Comparison of ENCODE assay signal across 22 mouse cellular contexts in the genomic region with DNA sequence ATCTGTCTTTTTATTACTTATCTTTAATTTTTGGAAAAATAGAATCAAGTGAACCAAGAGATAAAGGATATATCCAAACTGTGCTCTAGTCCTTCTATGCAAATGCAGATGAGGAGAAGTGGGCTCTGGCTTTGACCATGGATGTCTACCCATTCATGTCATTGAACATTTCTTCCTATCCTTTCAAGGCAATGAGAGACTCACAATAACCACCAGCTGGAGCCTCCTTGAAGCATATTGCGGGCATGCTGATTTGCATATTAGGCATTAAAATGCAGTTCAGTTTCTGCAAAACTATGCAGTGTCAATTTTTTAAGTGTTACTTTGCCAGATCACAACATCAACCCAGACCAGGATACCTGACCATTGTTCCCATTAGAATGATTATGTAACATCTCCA. TPM values are rescaled to one million over a fixed set of nuclear protein-coding genes. Genes with fewer than 3 reads are reported as not detected.
DNase-seq lines count a peak whose midpoint lies in the region; ATAC-seq and TF ChIP-seq lines count a peak whose summit lies in the region.
"Had no signal": no experiment of that assay in that cellular context is flagged by ENCODE, and none has a peak within 500 bp of the region (broad histone marks: within the 10 kb centered on the region; RNA-seq: fewer than 3 reads in every experiment).

No protein-coding gene starts in this region.

- no peak for DNase-seq in forebrain, embryonic 11.5 days (ENCODE audit: low spot score)
- DNase-seq in layer of hippocampus, adult 2 months (ENCODE audit: low spot score in 2 of 2) = peak in 1 of 2 experiments; percentile 10
- no peak for DNase-seq in layer of hippocampus, postnatal 10 days (ENCODE audit: low spot score in 2 of 2)
- DNase-seq in midbrain, embryonic 14.5 days = peak; percentile 2
- no peak for DNase-seq in spleen, postnatal 4 days (ENCODE audit: low spot score in 2 of 2)
- no peak for DNase-seq in kidney, postnatal 25 days
- DNase-seq: adrenal gland, postnatal 10 days; B cell, adult 2 months; cerebellum, adult 18-20 months; cerebellum, adult 9-11 months; cerebellum, postnatal 36 days; gastrocnemius, adult 2 months; gastrocnemius, postnatal 25 days; heart, postnatal 36 days had no signal

- TF ChIP-seq CTCF in layer of hippocampus, adult 2 months (conservative IDR thresholded peaks at IDR 0.05) = no peak

- no peak overlapping the region for H3K4me2 ChIP-seq in forebrain, embryonic 12.5 days
- H3K4me2 ChIP-seq in forebrain, embryonic 11.5 days (ENCODE audit: low read depth, low read length, severe bottlenecking) = no peak overlapping the region
- H3K4me2 ChIP-seq in midbrain, embryonic 14.5 days (ENCODE audit: low read length) = no peak overlapping the region
- H3K4me2 ChIP-seq in midbrain, embryonic 15.5 days = no peak overlapping the region
- H3K4me2 ChIP-seq: embryonic facial prominence, embryonic 13.5 days; heart, embryonic 13.5 days; hindbrain, embryonic 15.5 days had no signal

- H3K4me1 ChIP-seq in forebrain, embryonic 12.5 days = no peaks in the 10 kb centered on the region; the same call in 1 of the 2 replicates
- H3K4me1 ChIP-seq in forebrain, embryonic 11.5 days (replicated peaks; ENCODE audit: control insufficient read depth, insufficient read depth, low read length) = no peaks in the 10 kb centered on the region
- no peaks in the 10 kb centered on the region for H3K4me1 ChIP-seq in midbrain, embryonic 14.5 days (ENCODE audit: control insufficient read depth, insufficient read depth, low read length)
- H3K4me1 ChIP-seq in midbrain, embryonic 15.5 days = no peaks in the 10 kb centered on the region
- H3K4me1 ChIP-seq: embryonic facial prominence, embryonic 13.5 days; heart, embryonic 13.5 days; hindbrain, embryonic 15.5 days had no signal

- no peaks in the 10 kb centered on the region for H3K36me3 ChIP-seq in forebrain, embryonic 12.5 days (replicated peaks)
- no peaks in the 10 kb centered on the region for H3K36me3 ChIP-seq in forebrain, embryonic 11.5 days (ENCODE audit: control insufficient read depth, insufficient read depth, low read length)
- no peaks in the 10 kb centered on the region for H3K36me3 ChIP-seq in midbrain, embryonic 14.5 days (ENCODE audit: control insufficient read depth, insufficient read depth, low read length)
- no peaks in the 10 kb centered on the region for H3K36me3 ChIP-seq in midbrain, embryonic 15.5 days (replicated peaks)
- H3K36me3 ChIP-seq: embryonic facial prominence, embryonic 13.5 days; G1E; heart, embryonic 13.5 days; hindbrain, embryonic 15.5 days had no signal

- no peaks in the 10 kb centered on the region for H3K27me3 ChIP-seq in forebrain, embryonic 12.5 days
- H3K27me3 ChIP-seq in forebrain, embryonic 11.5 days (ENCODE audit: control insufficient read depth, insufficient read depth, low read length) = no peaks in the 10 kb centered on the region
- no peaks in the 10 kb centered on the region for H3K27me3 ChIP-seq in midbrain, embryonic 14.5 days (ENCODE audit: control insufficient read depth, insufficient read depth, low read length)
- no peaks in the 10 kb centered on the region for H3K27me3 ChIP-seq in midbrain, embryonic 15.5 days (replicated peaks)
- H3K27me3 ChIP-seq: embryonic facial prominence, embryonic 13.5 days; heart, embryonic 13.5 days; hindbrain, embryonic 15.5 days had no signal

- no peaks in the 10 kb centered on the region for H3K9me3 ChIP-seq in forebrain, embryonic 12.5 days
- H3K9me3 ChIP-seq in forebrain, embryonic 11.5 days (ENCODE audit: control insufficient read depth, low read length) = no peaks in the 10 kb centered on the region
- no peaks in the 10 kb centered on the region for H3K9me3 ChIP-seq in midbrain, embryonic 14.5 days (ENCODE audit: control insufficient read depth, low read length)
- H3K9me3 ChIP-seq in midbrain, embryonic 15.5 days = no peaks in the 10 kb centered on the region
- H3K9me3 ChIP-seq: embryonic facial prominence, embryonic 13.5 days; heart, embryonic 13.5 days; hindbrain, embryonic 15.5 days had no signal

- H3K4me3 ChIP-seq in forebrain, embryonic 12.5 days (replicated peaks) = no peak overlapping the region
- H3K4me3 ChIP-seq in forebrain, embryonic 11.5 days (ENCODE audit: low read depth, low read length) = no peak overlapping the region
- peak overlapping the region; percentile 54 for H3K4me3 ChIP-seq in layer of hippocampus, adult 2 months
- no peak overlapping the region for H3K4me3 ChIP-seq in midbrain, embryonic 14.5 days (replicated peaks; ENCODE audit: low read depth, low read length)
- H3K4me3 ChIP-seq in midbrain, embryonic 15.5 days = no peak overlapping the region
- H3K4me3 ChIP-seq: embryonic facial prominence, embryonic 13.5 days; gastrocnemius, adult 2 months; heart, embryonic 13.5 days; hindbrain, embryonic 15.5 days had no signal

- peak; percentile 28; the same call in 1 of the 2 replicates for ATAC-seq in forebrain, embryonic 12.5 days (ENCODE audit: low FRiP score)
- no peak for ATAC-seq in forebrain, embryonic 11.5 days (replicated peaks; ENCODE audit: low FRiP score)
- ATAC-seq in midbrain, embryonic 14.5 days (ENCODE audit: low FRiP score, low TSS enrichment) = no peak
- ATAC-seq in midbrain, embryonic 15.5 days (replicated peaks) = no peak
- ATAC-seq: CD4-positive, CD25-positive, alpha-beta regulatory T cell, adult 4 months had no signal

- WGBS in forebrain, embryonic 12.5 days = 56% methylated on average over 1 of the region's 1 CpGs
- 62% methylated on average over 1 of the region's 1 CpGs for WGBS in forebrain, embryonic 11.5 days
- WGBS in midbrain, embryonic 14.5 days = 39% methylated on average over 1 of the region's 1 CpGs
- 27% methylated on average over 1 of the region's 1 CpGs for WGBS in midbrain, embryonic 15.5 days

- no peak overlapping the region for H3K9ac ChIP-seq in forebrain, embryonic 12.5 days
- no peak overlapping the region for H3K9ac ChIP-seq in forebrain, embryonic 11.5 days (ENCODE audit: low read length)
- no peak overlapping the region for H3K9ac ChIP-seq in midbrain, embryonic 14.5 days (replicated peaks; ENCODE audit: low read length)
- H3K9ac ChIP-seq in midbrain, embryonic 15.5 days = no peak overlapping the region
- H3K9ac ChIP-seq: embryonic facial prominence, embryonic 13.5 days; heart, embryonic 13.5 days; hindbrain, embryonic 15.5 days had no signal

- H3K27ac ChIP-seq in forebrain, embryonic 12.5 days = no peak overlapping the region
- H3K27ac ChIP-seq in forebrain, embryonic 11.5 days (ENCODE audit: low read depth, low read length) = no peak overlapping the region
- peak overlapping the region; percentile 91 for H3K27ac ChIP-seq in layer of hippocampus, adult 2 months
- H3K27ac ChIP-seq in midbrain, embryonic 14.5 days (replicated peaks; ENCODE audit: low read depth, low read length) = no peak overlapping the region
- no peak overlapping the region for H3K27ac ChIP-seq in midbrain, embryonic 15.5 days
- H3K27ac ChIP-seq: embryonic facial prominence, embryonic 13.5 days; gastrocnemius, adult 2 months; heart, embryonic 13.5 days; hindbrain, embryonic 15.5 days had no signal

RNA-seq across cellular contexts. Expression of gene Slco1c1, which starts 1.6 kb away (rescaled TPM):
- 1.0 and 1.3 TPM in 2 replicates for polyA plus RNA-seq in forebrain, embryonic 12.5 days (2016; fragmentation: Nextera tagmentation; extraction: Ambion mirVana)
- 0.39 and 1.1 TPM in 2 replicates for polyA plus RNA-seq in forebrain, embryonic 11.5 days (2014; fragmentation: Nextera tagmentation; extraction: Ambion mirVana)
- 10 to 100 TPM; 41.5 to 51.6 TPM for total RNA-seq in layer of hippocampus, adult 2 months (2021)
- 10 to 100 TPM; 90.8 to 92.4 TPM for total RNA-seq in layer of hippocampus, postnatal 10 days (2021)
- 10.5 and 12.3 TPM in 2 replicates for polyA plus RNA-seq in midbrain, embryonic 14.5 days (2014; fragmentation: Nextera tagmentation; extraction: Ambion mirVana)
- polyA plus RNA-seq in midbrain, embryonic 15.5 days (2015; fragmentation: Nextera tagmentation; extraction: Ambion mirVana) = 15.7 and 16.1 TPM in 2 replicates
- total RNA-seq: gastrocnemius, adult 2 months; granulocyte monocyte progenitor cell, adult 5-6 weeks had no signal
- polyA plus RNA-seq: CD4-positive, CD25-positive, alpha-beta regulatory T cell, adult 4 months; G1E had no signal
